Mouse (Mus musculus): ENCODE results near the gene Wbp11.

GRCm38 (mm10) chr6:136824987-136825386 is 3.0 kb downstream of the Wbp11 start:
- TF ChIP-seq CTCF (IDR thresholded peaks at IDR 0.05; ENCODE audit: borderline replicate concordance, insufficient read depth, low read depth, low read length) (no peak), POLR2A (IDR thresholded peaks at IDR 0.05; ENCODE audit: borderline replicate concordance, insufficient read depth, low read length) (no peak)
